Mouse (Mus musculus) G1E (cell line): ENCODE data around the gene Gm21964.

Experiments used
- CTCF ChIP-seq: IDR thresholded peaks from 2 replicates; pipeline ENCODE4 v1.5.1; 2012; ENCODE audit warnings: low read depth, low read length, inconsistent platforms, mixed read lengths
- GATA2 ChIP-seq: IDR thresholded peaks from 2 replicates; pipeline ENCODE4 v1.6.1; 2012; ENCODE audit warnings: low read depth, low read length, inconsistent platforms, borderline replicate concordance
- POLR2AphosphoS5 ChIP-seq: IDR thresholded peaks from 2 replicates; pipeline ENCODE4 v1.6.1; 2012; ENCODE audit warnings: low read depth, low read length, inconsistent platforms; ENCODE audit not compliant: insufficient replicate concordance
- TAL1 ChIP-seq: conservative IDR thresholded peaks from 2 replicates; pipeline ENCODE4 v1.6.1; 2012; ENCODE audit warnings: low read depth, low read length, inconsistent platforms, mixed read lengths

GRCm38 (mm10) chr8:110100907-110101306 is at the start of gene Gm21964:
- TF ChIP-seq CTCF (no peak), GATA2 (no peak), TAL1 (no peak), POLR2AphosphoS5 (no peak)
